Comparison of ENCODE assay signal across 14 mouse cellular contexts in genomic region chr16:77252349-77252748, GRCm38 (mm10).
DNase-seq lines count a peak whose midpoint lies in the region; ATAC-seq and TF ChIP-seq lines count a peak whose summit lies in the region.
"Had no signal": no experiment of that assay in that cellular context is flagged by ENCODE, and none has a peak within 500 bp of the region (broad histone marks: within the 10 kb centered on the region; RNA-seq: fewer than 3 reads in every experiment).

No protein-coding gene starts in this region.

- no peaks in the 10 kb centered on the region for H3K4me1 ChIP-seq in hindbrain, postnatal 0 days (ENCODE audit: insufficient read depth, low read length)
- no peaks in the 10 kb centered on the region for H3K4me1 ChIP-seq in hindbrain, embryonic 12.5 days
- H3K4me1 ChIP-seq in lung, postnatal 0 days (ENCODE audit: insufficient read depth, low read depth, low read length) = no peaks in the 10 kb centered on the region
- H3K4me1 ChIP-seq in neural tube, embryonic 15.5 days = no peaks in the 10 kb centered on the region
- H3K4me1 ChIP-seq: heart, embryonic 15.5 days had no signal

- peak; percentile 61 for TF ChIP-seq CTCF in hindbrain, postnatal 0 days (IDR thresholded peaks at IDR 0.05; ENCODE audit: low read depth)
- peak; percentile 51 for TF ChIP-seq CTCF in lung, postnatal 0 days (IDR thresholded peaks at IDR 0.05)

- no peak overlapping the region for H3K4me2 ChIP-seq in hindbrain, postnatal 0 days (ENCODE audit: low read depth, low read length)
- H3K4me2 ChIP-seq in hindbrain, embryonic 12.5 days (replicated peaks) = no peak overlapping the region
- no peak overlapping the region for H3K4me2 ChIP-seq in lung, postnatal 0 days (replicated peaks; ENCODE audit: low read depth, low read length)
- no peak overlapping the region for H3K4me2 ChIP-seq in neural tube, embryonic 15.5 days
- H3K4me2 ChIP-seq: heart, embryonic 15.5 days had no signal

- 13% methylated on average over 3 of the region's 3 CpGs for WGBS in hindbrain, postnatal 0 days
- WGBS in hindbrain, embryonic 12.5 days = 56% methylated on average over 3 of the region's 3 CpGs
- WGBS in lung, postnatal 0 days = 37% methylated on average over 3 of the region's 3 CpGs
- WGBS in neural tube, embryonic 15.5 days = 35% methylated on average over 3 of the region's 3 CpGs

- no peaks in the 10 kb centered on the region for H3K9me3 ChIP-seq in hindbrain, postnatal 0 days (ENCODE audit: low read length)
- no peaks in the 10 kb centered on the region for H3K9me3 ChIP-seq in hindbrain, embryonic 12.5 days (replicated peaks)
- no peaks in the 10 kb centered on the region for H3K9me3 ChIP-seq in lung, postnatal 0 days (ENCODE audit: low read length)
- no peaks in the 10 kb centered on the region for H3K9me3 ChIP-seq in neural tube, embryonic 15.5 days (replicated peaks)
- H3K9me3 ChIP-seq: heart, embryonic 15.5 days had no signal

- H3K27me3 ChIP-seq in hindbrain, postnatal 0 days (ENCODE audit: insufficient read depth, low read length) = no peaks in the 10 kb centered on the region
- H3K27me3 ChIP-seq in hindbrain, embryonic 12.5 days = no peaks in the 10 kb centered on the region
- H3K27me3 ChIP-seq in lung, postnatal 0 days (replicated peaks; ENCODE audit: insufficient read depth, low read length) = no peaks in the 10 kb centered on the region
- no peaks in the 10 kb centered on the region for H3K27me3 ChIP-seq in neural tube, embryonic 15.5 days (replicated peaks)
- H3K27me3 ChIP-seq: heart, embryonic 15.5 days had no signal

- no peak overlapping the region for H3K9ac ChIP-seq in hindbrain, postnatal 0 days (replicated peaks; ENCODE audit: low read length)
- no peak overlapping the region for H3K9ac ChIP-seq in hindbrain, embryonic 12.5 days
- no peak overlapping the region for H3K9ac ChIP-seq in lung, postnatal 0 days (replicated peaks; ENCODE audit: low read depth)
- H3K9ac ChIP-seq in neural tube, embryonic 15.5 days (replicated peaks) = no peak overlapping the region
- H3K9ac ChIP-seq: heart, embryonic 15.5 days; liver, embryonic 14.5 days had no signal

- H3K4me3 ChIP-seq in hindbrain, postnatal 0 days (ENCODE audit: low read length) = no peak overlapping the region
- no peak overlapping the region for H3K4me3 ChIP-seq in hindbrain, embryonic 12.5 days
- no peak overlapping the region for H3K4me3 ChIP-seq in lung, postnatal 0 days (ENCODE audit: low read depth, low read length)
- H3K4me3 ChIP-seq in neural tube, embryonic 15.5 days (replicated peaks) = no peak overlapping the region
- H3K4me3 ChIP-seq: heart, embryonic 15.5 days had no signal

- ATAC-seq in hindbrain, postnatal 0 days = no peak
- no peak for ATAC-seq in hindbrain, embryonic 12.5 days (ENCODE audit: low FRiP score)
- ATAC-seq in lung, postnatal 0 days = no peak
- no peak for ATAC-seq in neural tube, embryonic 15.5 days (ENCODE audit: low FRiP score)

- no peak overlapping the region for H3K27ac ChIP-seq in hindbrain, postnatal 0 days
- H3K27ac ChIP-seq in hindbrain, embryonic 12.5 days = no peak overlapping the region
- H3K27ac ChIP-seq in lung, postnatal 0 days (ENCODE audit: low read length) = no peak overlapping the region
- no peak overlapping the region for H3K27ac ChIP-seq in neural tube, embryonic 15.5 days (replicated peaks)
- H3K27ac ChIP-seq: heart, embryonic 15.5 days; liver, embryonic 14.5 days had no signal

- no peak for TF ChIP-seq EP300 in lung, postnatal 0 days (IDR thresholded peaks at IDR 0.05)

- no peaks in the 10 kb centered on the region for H3K36me3 ChIP-seq in hindbrain, postnatal 0 days (ENCODE audit: insufficient read depth, low read length)
- no peaks in the 10 kb centered on the region for H3K36me3 ChIP-seq in hindbrain, embryonic 12.5 days
- H3K36me3 ChIP-seq in lung, postnatal 0 days (ENCODE audit: insufficient read depth, low read length) = no peaks in the 10 kb centered on the region
- no peaks in the 10 kb centered on the region for H3K36me3 ChIP-seq in neural tube, embryonic 15.5 days
- H3K36me3 ChIP-seq: heart, embryonic 15.5 days had no signal

- peak; percentile 47 for DNase-seq in embryo, embryonic 11 days
- DNase-seq in embryo, embryonic 10 days (ENCODE audit: low spot score) = no peak
- peak; percentile 74 for DNase-seq in hindbrain, postnatal 0 days (ENCODE audit: low spot score)
- DNase-seq in lung, postnatal 0 days (ENCODE audit: low spot score) = peak; percentile 72
- no peak for DNase-seq in lung, postnatal 4 days
- peak; percentile 27 for DNase-seq in retina, postnatal 1 day
- DNase-seq: B cell, adult 2 months; cerebellum, adult 2 months; gastrocnemius, postnatal 10 days; kidney, postnatal 4 days had no signal

Comparison
In these comparisons a context has a peak if more than half of its experiments do, and no peak if none do; other contexts are left out.
1. DNase-seq: peak in embryo, embryonic 11 days (single experiment), hindbrain, postnatal 0 days (single experiment), lung, postnatal 0 days (single experiment) and retina, postnatal 1 day (single experiment); none in embryo, embryonic 10 days (single experiment) and lung, postnatal 4 days (0 of 2).